In the genomic region with DNA sequence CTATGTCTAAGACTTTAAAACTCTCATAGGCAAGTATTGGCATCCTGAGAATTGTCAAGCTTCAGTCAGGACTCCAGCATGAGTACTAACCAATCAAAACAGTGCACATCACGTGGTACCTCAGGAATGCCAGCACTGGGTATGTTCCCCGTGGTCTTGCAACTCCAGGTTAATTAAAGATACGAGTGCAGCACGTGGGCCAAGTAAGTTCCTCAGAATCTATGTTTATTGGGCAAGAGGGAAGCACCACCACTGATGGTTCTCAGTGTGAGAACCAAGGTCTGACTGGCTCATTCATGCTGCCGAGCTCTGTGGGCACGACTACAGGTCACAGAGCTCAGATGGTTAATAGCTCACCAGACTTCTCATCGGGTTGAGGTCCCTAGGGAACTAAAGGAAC, we compare ENCODE assay signal across 25 mouse cellular contexts.
"Had no signal": no experiment of that assay in that cellular context is flagged by ENCODE, and none has a peak within 500 bp of the region (broad histone marks: within the 10 kb centered on the region; RNA-seq: fewer than 3 reads in every experiment).

No protein-coding gene starts in this region.

- H3K4me3 ChIP-seq: forebrain, embryonic 15.5 days; heart, embryonic 10.5 days; heart, embryonic 12.5 days; hindbrain, embryonic 13.5 days; hindbrain, embryonic 15.5 days; layer of hippocampus, adult 2 months; left cerebral cortex, adult 2 months; liver, embryonic 13.5 days; liver, embryonic 15.5 days had no signal

- H3K27ac ChIP-seq: forebrain, embryonic 15.5 days; heart, embryonic 10.5 days; hindbrain, embryonic 13.5 days; hindbrain, embryonic 15.5 days; kidney, postnatal 0 days; layer of hippocampus, adult 2 months; left cerebral cortex, adult 2 months; liver, embryonic 13.5 days; liver, embryonic 15.5 days had no signal

- ATAC-seq: forebrain, embryonic 15.5 days; forebrain, postnatal 0 days; inflammation-experienced regulatory T-cells, adult 6 months; intestine, embryonic 16.5 days; liver, postnatal 0 days had no signal

- H3K4me2 ChIP-seq: forebrain, embryonic 15.5 days; heart, embryonic 12.5 days; hindbrain, embryonic 13.5 days; hindbrain, embryonic 15.5 days; liver, embryonic 11.5 days; liver, embryonic 13.5 days; liver, embryonic 15.5 days had no signal

- H3K36me3 ChIP-seq: forebrain, embryonic 15.5 days; heart, embryonic 10.5 days; heart, embryonic 12.5 days; hindbrain, embryonic 13.5 days; hindbrain, embryonic 15.5 days; liver, embryonic 13.5 days; liver, embryonic 15.5 days had no signal

- H3K9ac ChIP-seq: forebrain, embryonic 15.5 days; forebrain, postnatal 0 days; heart, embryonic 12.5 days; hindbrain, embryonic 13.5 days; hindbrain, embryonic 15.5 days; liver, embryonic 13.5 days; liver, embryonic 15.5 days; liver, postnatal 0 days had no signal

- H3K9me3 ChIP-seq: forebrain, embryonic 15.5 days; heart, embryonic 10.5 days; heart, embryonic 12.5 days; hindbrain, embryonic 13.5 days; hindbrain, embryonic 15.5 days; liver, embryonic 13.5 days; liver, embryonic 15.5 days had no signal

- H3K27me3 ChIP-seq: forebrain, embryonic 15.5 days; heart, embryonic 12.5 days; hindbrain, embryonic 13.5 days; hindbrain, embryonic 15.5 days; liver, embryonic 13.5 days; liver, embryonic 15.5 days had no signal

- DNase-seq: forebrain, postnatal 0 days; gastrocnemius, postnatal 14 days; gastrocnemius, postnatal 36 days; heart, adult 18-20 months; heart, postnatal 10 days; heart, postnatal 36 days; kidney, adult 18-20 months; kidney, adult 8-10 months; kidney, postnatal 25 days; kidney, postnatal 4 days; liver; liver, embryonic 13.5 days; liver, postnatal 0 days had no signal

- H3K4me1 ChIP-seq: heart, embryonic 10.5 days; liver, embryonic 13.5 days; liver, embryonic 15.5 days had no signal
